Mouse (Mus musculus): ENCODE results near the gene Fam174a.

DNA sequence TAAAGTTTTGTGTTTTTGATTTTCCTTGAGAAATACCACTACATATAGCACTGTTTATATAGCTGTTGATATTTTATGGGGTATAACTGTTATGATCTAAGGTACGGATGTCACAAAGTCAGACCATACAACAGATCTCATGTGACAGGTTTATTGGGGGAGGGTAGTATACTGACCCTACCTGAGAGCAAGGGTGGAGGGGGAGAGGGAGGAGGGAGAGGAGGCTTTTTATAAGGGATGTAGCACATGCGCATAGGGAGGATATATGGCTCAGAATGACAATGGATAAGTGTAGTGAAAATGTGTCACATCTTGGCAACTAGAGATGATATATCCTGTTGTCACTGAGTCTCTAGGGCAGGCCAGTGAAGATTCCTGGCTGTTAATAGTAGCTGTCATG, 8.8 kb downstream of the Fam174a start:
- TF ChIP-seq CTCF (IDR thresholded peaks at IDR 0.05; ENCODE audit: low read depth, low read length) (no peak), POLR2A (IDR thresholded peaks at IDR 0.05; ENCODE audit: insufficient read depth, low read length) (no peak)

All from ES-Bruce4 (cell line).